Mouse (Mus musculus) stomach, embryonic 16.5 days (tissue): Measurements from ENCODE around the gene Serinc5. TPM values are rescaled to one million over a fixed set of nuclear protein-coding genes. Genes with fewer than 3 reads are reported as not detected.

Experiments used
- ATAC-seq: fragments of 200-750 bp; cut with Nextera tagmentation; 2 replicates; pipeline ENCODE4 v1.8.0; 2017; ENCODE audit warnings: moderate number of reproducible peaks, moderate TSS enrichment; ENCODE audit not compliant: insufficient read depth, low FRiP score
- H3K27ac ChIP-seq: fragments of 300-500 bp; sonication (generic); 2 replicates; pipeline ENCODE4 v1.5.1; 2014; ENCODE audit warnings: low read length
- H3K27me3 ChIP-seq: fragments of 300-500 bp; sonication (generic); 2 replicates; pipeline ENCODE4 v1.6.1; 2014; ENCODE audit warnings: low read length, control low read depth, mixed read lengths; ENCODE audit not compliant: control insufficient read depth, insufficient read depth
- H3K36me3 ChIP-seq: fragments of 300-500 bp; sonication (generic); 2 replicates; pipeline ENCODE4 v1.6.1; 2014; ENCODE audit warnings: low read length; ENCODE audit not compliant: control insufficient read depth, insufficient read depth
- H3K4me1 ChIP-seq: fragments of 300-500 bp; sonication (generic); 2 replicates; pipeline ENCODE4 v1.6.1; 2014; ENCODE audit warnings: low read length, control low read depth, mixed read lengths; ENCODE audit not compliant: control insufficient read depth, insufficient read depth
- H3K4me2 ChIP-seq: fragments of 300-500 bp; sonication (generic); 2 replicates; pipeline ENCODE4 v1.6.1; 2014; ENCODE audit warnings: low read depth, low read length, mixed read lengths
- H3K4me3 ChIP-seq: fragments of 300-500 bp; sonication (generic); replicated peaks from 2 replicates; pipeline ENCODE4 v1.5.1; 2014; ENCODE audit warnings: mild to moderate bottlenecking, low read length
- H3K9ac ChIP-seq: fragments of 300-500 bp; sonication (generic); 2 replicates; pipeline ENCODE4 v1.6.1; 2014; ENCODE audit warnings: low read length
- H3K9me3 ChIP-seq: fragments of 300-500 bp; sonication (generic); replicated peaks from 2 replicates; pipeline ENCODE4 v1.6.1; 2016; ENCODE audit warnings: low read length, control low read depth; ENCODE audit not compliant: control insufficient read depth
- WGBS: fragments of 180-500 bp; shearing (Covaris S2); extraction: QIAGEN DNeasy Blood & Tissue Kit; methylation state at CpG from one replicate; pipeline ENCODE4 v1.1.7; 2014; 5-methylcytosine and 5-hydroxymethylcytosine counted together
- polyA plus RNA-seq: library from polyadenylated mRNA; unstranded; fragments of >200 nt; fragmentation: Nextera tagmentation; extraction: Ambion mirVana; gene quantifications from 2 replicates; pipeline ENCODE4 v1.2.1, GENCODE M21; 2015

Gene Serinc5
- polyA plus RNA-seq, 1 experiment from 2014 or later, result 29.9 TPM

DNA sequence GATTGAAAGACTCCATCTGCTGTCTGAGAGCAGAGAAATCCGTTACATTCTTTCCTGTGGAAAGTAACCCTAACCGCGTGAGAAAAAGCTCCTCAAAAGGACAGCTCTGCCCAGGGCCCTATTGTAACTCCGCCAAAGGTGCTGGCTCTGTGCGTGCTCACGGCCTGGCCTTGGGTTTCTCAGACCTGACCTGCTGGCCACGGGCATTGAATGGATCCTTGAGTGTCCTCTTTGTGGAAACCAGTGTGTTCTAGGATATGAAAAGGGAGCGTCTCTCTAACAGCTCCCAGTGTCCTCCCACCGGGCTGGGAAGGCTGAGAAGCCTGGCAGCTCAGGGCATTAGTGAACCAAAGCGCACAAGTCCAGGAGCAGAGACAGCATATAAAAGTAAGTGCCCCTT, 38.2 kb downstream of the Serinc5 start:
- Histone ChIP-seq H3K4me3 (no peak overlapping the region), H3K27ac (no peak overlapping the region), H3K4me1 (peaks cover 22% of the 10 kb centered on the region), H3K36me3 (no peaks in the 10 kb centered on the region), H3K9ac (no peak overlapping the region), H3K4me2 (no peak overlapping the region), H3K9me3 (no peaks in the 10 kb centered on the region), H3K27me3 (no peaks in the 10 kb centered on the region)
- WGBS, result 84% methylated on average over 10 of the region's 10 CpGs
- no peak for ATAC-seq

DNA sequence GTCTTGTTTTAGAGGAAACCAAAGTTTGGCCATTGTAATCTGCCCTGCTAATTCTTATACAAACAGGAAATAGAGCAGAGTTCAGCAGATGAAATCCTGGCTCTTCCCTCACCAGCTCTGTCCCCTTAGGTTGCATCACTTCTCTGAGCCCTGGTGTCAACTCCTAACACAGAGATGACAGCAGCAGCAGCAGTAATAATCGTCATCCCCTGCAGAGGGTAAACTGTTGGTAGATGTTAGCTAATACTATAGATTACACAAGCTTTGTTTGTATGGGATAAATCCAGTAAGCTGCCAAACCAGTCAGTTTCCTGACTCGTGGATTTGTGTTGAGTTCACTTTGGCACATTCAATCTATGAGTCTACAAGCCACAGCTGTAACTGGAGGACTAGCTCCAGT, 40.1 kb downstream of the Serinc5 start:
- peaks cover 22% of the 10 kb centered on the region for H3K4me1 ChIP-seq
- WGBS, result 18% methylated on average over 2 of the region's 2 CpGs
- H3K27ac ChIP-seq, result peak overlapping the region; percentile 76
- H3K36me3 ChIP-seq, result no peaks in the 10 kb centered on the region
- no peaks in the 10 kb centered on the region for H3K27me3 ChIP-seq
- H3K9ac ChIP-seq, result no peak overlapping the region
- no peaks in the 10 kb centered on the region for H3K9me3 ChIP-seq
- H3K4me2 ChIP-seq, result no peak overlapping the region
- peak; percentile 49 for ATAC-seq
- H3K4me3 ChIP-seq, result no peak overlapping the region

DNA sequence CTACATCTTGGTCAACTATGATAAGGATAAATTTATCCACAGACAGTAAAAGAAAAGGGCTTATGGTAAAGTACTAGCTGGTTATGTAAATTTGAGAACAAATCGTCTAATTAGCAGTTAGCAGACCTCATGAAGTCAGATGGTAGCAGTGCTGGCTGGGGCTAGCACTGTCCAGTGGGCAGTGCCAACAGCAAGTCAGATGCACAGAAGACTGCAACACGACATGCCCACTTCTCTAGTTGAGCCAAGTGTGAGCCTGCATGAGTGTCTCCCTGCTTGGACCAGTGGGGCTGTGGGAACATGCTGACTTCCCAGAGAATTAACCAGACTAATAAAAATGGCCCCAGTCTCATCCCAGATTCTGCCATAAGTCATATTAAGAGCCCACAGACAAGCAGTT, 41.6 kb downstream of the Serinc5 start:
- Histone ChIP-seq H3K27ac (peak overlapping the region; percentile 50; the same call in 1 of the 2 replicates), H3K9ac (no peak overlapping the region), H3K4me1 (peaks cover 28% of the 10 kb centered on the region), H3K4me3 (no peak overlapping the region), H3K9me3 (no peaks in the 10 kb centered on the region), H3K36me3 (no peaks in the 10 kb centered on the region), H3K4me2 (no peak overlapping the region), H3K27me3 (no peaks in the 10 kb centered on the region)
- 61% methylated on average over 2 of the region's 2 CpGs for WGBS
- ATAC-seq, result no peak

DNA sequence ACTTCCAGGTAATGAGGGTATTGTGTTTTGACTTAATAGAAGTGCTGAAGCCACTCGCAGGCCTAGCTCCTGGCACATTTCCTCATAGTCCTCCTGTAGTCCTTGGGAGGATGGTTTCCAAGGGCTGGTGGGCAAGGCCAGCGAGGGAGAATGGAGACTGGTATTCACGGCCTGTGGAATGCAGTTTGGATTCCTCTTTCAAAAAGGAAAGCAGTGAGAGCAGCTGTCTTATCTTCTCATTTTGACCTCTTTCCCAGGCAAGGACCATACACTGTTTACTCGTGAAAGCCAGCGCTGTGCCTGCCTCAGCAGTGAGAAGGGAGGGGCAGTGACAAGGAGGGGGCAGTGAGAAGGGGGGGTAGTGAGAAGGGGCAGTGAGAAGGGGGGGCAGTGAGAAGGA, 42.4 kb downstream of the Serinc5 start:
- Histone ChIP-seq H3K4me1 (peaks cover 32% of the 10 kb centered on the region), H3K27me3 (no peaks in the 10 kb centered on the region), H3K4me2 (no peak overlapping the region), H3K9ac (no peak overlapping the region), H3K36me3 (no peaks in the 10 kb centered on the region), H3K27ac (peak overlapping the region; percentile 50), H3K9me3 (no peaks in the 10 kb centered on the region), H3K4me3 (no peak overlapping the region)
- ATAC-seq, result peak; percentile 56; the same call in 1 of the 2 replicates
- 14% methylated on average over 5 of the region's 5 CpGs for WGBS

DNA sequence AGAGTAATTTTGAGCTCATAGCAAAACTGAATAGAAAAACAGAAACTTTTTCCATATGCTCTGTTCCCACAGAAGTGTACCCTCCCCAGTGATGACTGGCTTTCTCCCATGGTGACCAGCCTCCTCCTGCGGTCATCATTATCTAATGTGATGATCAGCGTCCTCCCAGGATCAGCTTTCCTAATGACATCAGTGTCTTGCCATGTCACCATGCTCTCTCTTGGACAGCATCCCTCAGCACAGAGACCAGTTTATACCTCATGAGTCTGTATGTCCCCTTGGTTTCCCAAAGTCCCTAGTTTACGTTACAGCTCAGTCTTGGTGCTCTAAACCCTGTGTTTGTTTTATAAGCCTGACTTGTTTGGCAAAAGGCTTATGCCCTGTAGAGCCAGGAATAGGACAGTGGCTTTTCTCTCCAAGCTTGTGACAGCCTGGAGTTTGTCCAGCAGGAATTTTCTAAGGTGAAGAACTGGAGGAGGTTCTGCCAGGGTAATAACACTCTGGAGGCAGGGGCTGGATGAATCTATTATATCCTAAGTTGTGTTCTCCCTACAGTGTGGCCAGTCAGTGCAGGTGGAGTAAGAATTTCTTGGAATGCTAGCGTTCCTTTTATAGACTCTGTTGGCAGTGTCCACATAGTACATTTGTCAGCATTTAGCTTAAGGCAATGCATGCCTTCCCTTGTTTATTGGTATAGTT, 46.1 kb downstream of the Serinc5 start:
- Histone ChIP-seq H3K4me2 (no peak overlapping the region), H3K9me3 (no peaks in the 10 kb centered on the region), H3K4me1 (peaks cover 24% of the 10 kb centered on the region), H3K9ac (no peak overlapping the region), H3K27me3 (no peaks in the 10 kb centered on the region), H3K27ac (no peak overlapping the region), H3K36me3 (no peaks in the 10 kb centered on the region), H3K4me3 (no peak overlapping the region)
- 49% methylated on average over 4 of the region's 4 CpGs for WGBS
- no peak for ATAC-seq

DNA sequence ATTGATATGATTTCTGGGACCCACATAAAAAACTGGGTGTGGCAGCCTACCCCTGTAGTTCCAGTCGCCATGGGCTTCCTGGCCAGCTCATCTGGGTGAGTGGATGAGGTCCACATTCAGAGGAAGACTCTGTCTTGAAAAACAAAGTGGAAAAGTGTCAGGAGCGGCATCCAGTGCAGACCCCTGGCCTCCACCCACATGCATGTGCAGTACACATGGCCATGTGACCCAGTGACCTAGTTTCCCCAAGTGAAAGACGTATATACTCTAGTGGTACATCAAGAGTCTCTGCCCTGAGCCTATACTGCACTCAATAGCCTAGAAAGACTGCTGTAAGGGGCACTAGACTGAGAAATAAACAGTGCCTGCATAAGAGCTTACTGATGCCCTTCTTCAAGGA, 48.7 kb downstream of the Serinc5 start:
- 69% methylated on average over 3 of the region's 3 CpGs for WGBS
- H3K27ac ChIP-seq, result no peak overlapping the region

DNA sequence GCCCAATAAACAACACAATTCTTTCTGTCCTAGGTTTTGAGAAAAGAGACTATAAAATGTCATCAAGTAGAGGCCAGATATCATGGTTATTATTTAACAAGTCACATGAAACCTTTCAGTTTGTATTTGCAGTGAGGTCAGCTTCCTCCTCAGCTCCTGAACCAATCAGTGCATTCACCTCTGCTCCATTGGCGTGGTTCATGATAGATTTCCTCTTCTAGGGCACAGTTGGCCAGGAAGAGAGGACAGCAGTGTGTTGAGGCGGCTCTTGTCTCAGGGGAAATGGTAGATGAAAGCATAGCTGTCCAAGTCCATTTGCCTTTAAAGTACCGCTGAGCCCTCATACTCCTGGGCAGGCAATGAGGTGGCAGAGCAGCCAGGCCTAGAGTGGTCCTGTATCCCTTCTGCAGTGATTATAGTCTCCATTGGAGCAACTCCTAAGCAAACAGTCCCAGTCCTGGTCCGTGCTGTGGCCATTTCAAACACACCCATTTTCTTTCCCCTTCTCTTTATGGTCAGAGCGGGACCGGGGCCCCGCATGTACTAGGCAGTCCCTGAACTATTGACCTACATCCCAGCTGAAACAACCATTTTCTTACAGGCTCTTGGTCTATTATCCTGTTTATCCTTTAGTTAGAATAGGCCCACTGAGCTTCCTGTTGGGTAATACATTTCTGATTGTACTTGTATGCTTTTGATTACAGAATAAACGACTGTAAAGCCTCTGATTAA, 51.8 kb downstream of the Serinc5 start:
- ATAC-seq, result peak; percentile 58; the same call in 1 of the 2 replicates
- H3K27ac ChIP-seq, result 0 out of 2 replicates have a peak overlapping the region, but pooled peaks have one; percentile 10

More for the DNA sequence above, 48.7 kb downstream of the Serinc5 start:
- no peak overlapping the region for H3K9ac ChIP-seq
- H3K4me2 ChIP-seq, result no peak overlapping the region
- H3K36me3 ChIP-seq, result no peaks in the 10 kb centered on the region
- H3K4me1 ChIP-seq, result peaks cover 23% of the 10 kb centered on the region; the same call in 1 of the 2 replicates
- ATAC-seq, result no peak
- H3K27me3 ChIP-seq, result no peaks in the 10 kb centered on the region
- H3K9me3 ChIP-seq, result no peaks in the 10 kb centered on the region
- H3K4me3 ChIP-seq, result no peak overlapping the region

DNA sequence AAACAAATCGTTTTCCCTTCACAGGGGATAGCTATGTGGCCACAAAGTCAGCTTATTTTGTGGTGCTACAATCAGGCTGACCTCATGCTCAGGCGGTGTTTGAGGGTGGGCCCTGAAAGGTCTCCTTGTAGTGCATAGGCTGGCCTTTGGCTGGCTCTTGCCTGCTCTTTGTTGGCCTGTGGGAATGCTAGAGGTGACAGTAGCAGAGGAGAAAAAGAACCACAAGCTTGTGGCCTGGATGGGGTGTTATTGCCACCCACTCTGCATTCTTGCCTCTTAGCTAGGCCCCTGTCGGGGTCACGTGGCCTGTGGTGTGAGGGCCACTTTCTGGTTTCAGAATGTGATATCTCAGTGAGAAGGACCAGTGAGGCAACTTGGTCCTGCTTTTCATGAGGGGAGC, 54.1 kb downstream of the Serinc5 start:
- WGBS, result 76% methylated on average over 4 of the region's 4 CpGs
- peaks cover 9% of the 10 kb centered on the region; the same call in 1 of the 2 replicates for H3K4me1 ChIP-seq

More for the DNA sequence above, 51.8 kb downstream of the Serinc5 start:
- Histone ChIP-seq H3K36me3 (no peaks in the 10 kb centered on the region), H3K4me1 (peaks cover 15% of the 10 kb centered on the region; the same call in 1 of the 2 replicates), H3K4me2 (no peak overlapping the region), H3K4me3 (no peak overlapping the region), H3K27me3 (no peaks in the 10 kb centered on the region), H3K9ac (no peak overlapping the region), H3K9me3 (no peaks in the 10 kb centered on the region)
- 62% methylated on average over 8 of the region's 8 CpGs for WGBS

More for the DNA sequence above, 54.1 kb downstream of the Serinc5 start:
- H3K4me3 ChIP-seq, result no peak overlapping the region
- no peak overlapping the region for H3K4me2 ChIP-seq
- no peaks in the 10 kb centered on the region for H3K9me3 ChIP-seq
- no peak for ATAC-seq
- no peak overlapping the region for H3K9ac ChIP-seq
- no peak overlapping the region for H3K27ac ChIP-seq
- no peaks in the 10 kb centered on the region for H3K36me3 ChIP-seq
- no peaks in the 10 kb centered on the region for H3K27me3 ChIP-seq
